Mouse (Mus musculus): ENCODE results near the gene Emc4.

- no peak for TF ChIP-seq CTCF (IDR thresholded peaks at IDR 0.05; ENCODE audit: borderline replicate concordance, control insufficient read depth, extremely low read depth, insufficient read depth, low read length, poor library complexity)
- no peak for TF ChIP-seq POLR2A (IDR thresholded peaks at IDR 0.05; ENCODE audit: control insufficient read depth, extremely low read depth, insufficient read depth, low read length, poor library complexity)
Measured at GRCm38 (mm10) chr2:112369941-112370340, 2.1 kb upstream of the Emc4 start.

All from thymus, adult 2 months (tissue).